Mouse (Mus musculus) G1E (cell line): ENCODE measurements at regions not wholly inside any gene's neighbourhood (a gene's known extent, or its start where the extent isn't known, plus 50 kb on each side); places are given as distances from the start of the nearest gene placed in this dataset.

Experiments used
- ATAC-seq: 2 replicates; pipeline ENCODE4 v1.8.0; 2016; ENCODE audit warnings: mild to moderate bottlenecking; ENCODE audit not compliant: insufficient number of reproducible peaks, poor library complexity, low FRiP score, severe bottlenecking; ENCODE audit errors: extremely low read depth
- DNase-seq: peaks from one replicate; pipeline ENCODE4 v3.0.0; 2012; ENCODE audit warnings: low spot score
- H3K27me3 ChIP-seq: 2 replicates; pipeline ENCODE4 v1.6.1; 2012; ENCODE audit warnings: mild to moderate bottlenecking, low read length, inconsistent platforms; ENCODE audit not compliant: insufficient read depth
- H3K36me3 ChIP-seq: replicated peaks from 2 replicates; pipeline ENCODE3; 2012; ENCODE audit warnings: mild to moderate bottlenecking, inconsistent platforms
- H3K4me1 ChIP-seq: 2 replicates; pipeline ENCODE4 v1.6.1; 2012; ENCODE audit warnings: low read depth, low read length, inconsistent platforms, mixed read lengths; ENCODE audit not compliant: insufficient read depth
- H3K4me3 ChIP-seq: 2 replicates; pipeline ENCODE4 v1.5.1; 2012; ENCODE audit warnings: low read depth, mild to moderate bottlenecking, inconsistent platforms, low read length, moderate library complexity, mixed read lengths
- H3K9me3 ChIP-seq: replicated peaks from 2 replicates; pipeline ENCODE4 v1.6.1; 2012; ENCODE audit warnings: inconsistent platforms
- CTCF ChIP-seq: IDR thresholded peaks from 2 replicates; pipeline ENCODE4 v1.5.1; 2012; ENCODE audit warnings: low read depth, low read length, inconsistent platforms, mixed read lengths
- GATA1 ChIP-seq: IDR thresholded peaks from 2 replicates; pipeline ENCODE4 v1.6.1; 2012; ENCODE audit warnings: borderline replicate concordance, low read length, inconsistent platforms, mixed read lengths
- GATA2 ChIP-seq: IDR thresholded peaks from 2 replicates; pipeline ENCODE4 v1.6.1; 2012; ENCODE audit warnings: low read depth, low read length, inconsistent platforms, borderline replicate concordance
- POLR2AphosphoS5 ChIP-seq: IDR thresholded peaks from 2 replicates; pipeline ENCODE4 v1.6.1; 2012; ENCODE audit warnings: low read depth, low read length, inconsistent platforms; ENCODE audit not compliant: insufficient replicate concordance
- TAL1 ChIP-seq: conservative IDR thresholded peaks from 2 replicates; pipeline ENCODE4 v1.6.1; 2012; ENCODE audit warnings: low read depth, low read length, inconsistent platforms, mixed read lengths

DNA sequence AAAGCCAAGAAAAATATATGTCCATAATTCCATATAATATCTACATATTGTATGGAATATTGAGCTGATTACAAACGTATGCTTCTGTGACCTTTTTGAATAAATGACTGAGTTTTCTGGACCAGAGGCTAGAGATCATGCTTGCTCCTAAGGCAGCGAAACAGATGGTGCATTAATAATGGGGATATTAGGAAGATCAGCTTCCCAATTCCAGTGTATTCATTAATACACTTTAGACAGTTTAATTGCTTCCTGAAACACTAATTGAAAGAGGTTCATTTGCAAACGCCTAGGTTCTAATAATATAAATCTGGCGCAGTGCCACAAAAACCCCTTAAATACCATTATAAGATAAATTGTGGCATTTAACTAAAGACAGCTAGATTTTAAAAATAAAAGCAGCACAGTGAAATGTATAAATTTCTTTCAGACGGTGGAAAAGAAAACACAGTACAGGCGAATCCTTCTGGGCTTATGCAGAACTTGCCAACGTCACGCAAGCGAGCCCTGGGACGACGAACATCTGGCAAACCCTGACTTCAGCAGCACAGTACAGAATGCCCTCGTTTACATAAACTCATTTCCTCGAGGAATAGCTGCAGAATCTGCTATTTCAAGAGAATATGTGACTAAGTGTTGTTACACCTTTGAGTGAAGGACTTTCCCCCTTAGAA, 608.6 kb upstream of the Klhl29 start:
- no peak for TF ChIP-seq GATA2
- no peak for TF ChIP-seq GATA1
- TF ChIP-seq TAL1: no peak
- TF ChIP-seq POLR2AphosphoS5: no peak
- TF ChIP-seq CTCF: no peak

DNA sequence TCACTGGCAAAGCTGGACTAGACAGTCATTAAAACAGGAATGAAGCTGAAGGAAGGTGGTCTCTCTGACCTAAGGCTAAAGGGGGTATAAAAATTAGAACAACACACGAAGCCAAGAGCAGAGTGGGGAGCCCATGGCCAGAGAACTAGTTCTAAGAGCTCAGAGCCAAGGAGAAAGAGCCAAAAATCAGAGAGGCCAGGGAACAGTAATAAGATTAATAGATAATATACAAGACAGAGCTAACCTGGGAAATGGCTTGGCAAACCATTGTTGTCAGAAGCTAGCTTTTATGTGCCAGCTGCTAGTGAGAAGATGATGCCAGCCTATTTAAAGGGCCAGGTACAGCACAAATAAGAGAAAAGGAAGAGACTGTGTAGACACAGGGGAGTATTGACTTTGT, 606.6 kb upstream of the Klhl29 start:
- DNase-seq (no peak), ATAC-seq (no peak)
- H3K9me3 ChIP-seq: peaks cover 5% of the 10 kb centered on the region; the same call in 1 of the 2 replicates
- TF ChIP-seq GATA2 (no peak), GATA1 (no peak), POLR2AphosphoS5 (no peak), CTCF (no peak), TAL1 (no peak)
- H3K4me1 ChIP-seq: no peaks in the 10 kb centered on the region
- H3K27me3 ChIP-seq: no peaks in the 10 kb centered on the region
- H3K36me3 ChIP-seq: no peaks in the 10 kb centered on the region
- H3K4me3 ChIP-seq: no peak overlapping the region

More for the DNA sequence above, 608.6 kb upstream of the Klhl29 start:
- Histone ChIP-seq H3K4me3 (no peak overlapping the region), H3K27me3 (no peaks in the 10 kb centered on the region), H3K4me1 (no peaks in the 10 kb centered on the region), H3K36me3 (no peaks in the 10 kb centered on the region), H3K9me3 (peaks cover 7% of the 10 kb centered on the region; the same call in 1 of the 2 replicates)
- ATAC-seq: no peak
- DNase-seq: no peak

DNA sequence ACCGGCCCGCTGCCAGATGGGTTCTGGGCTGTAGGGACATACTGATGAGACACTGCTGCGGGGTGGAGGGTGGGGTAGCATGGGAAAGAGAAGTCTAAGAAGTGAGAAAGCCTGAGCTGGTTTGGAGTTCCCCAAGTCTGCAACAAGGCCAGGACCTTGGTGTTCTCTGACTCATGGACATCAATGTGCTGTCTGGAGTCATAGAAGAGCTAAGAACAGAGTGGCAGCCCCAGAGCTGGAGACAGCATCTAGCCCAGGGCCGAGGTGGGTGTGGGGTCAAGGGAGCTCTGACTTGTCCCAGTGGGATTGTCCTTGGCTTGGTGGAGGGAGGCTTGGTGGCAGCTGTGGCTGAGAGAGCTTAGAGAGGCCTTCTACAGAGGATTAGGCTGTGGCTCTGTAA, 600.4 kb upstream of the Klhl29 start:
- ATAC-seq: no peak
- no peak for DNase-seq
- H3K4me3 ChIP-seq: no peak overlapping the region
- H3K4me1 ChIP-seq: no peaks in the 10 kb centered on the region
- H3K27me3 ChIP-seq: no peaks in the 10 kb centered on the region
- TF ChIP-seq TAL1 (no peak), CTCF (no peak), POLR2AphosphoS5 (no peak), GATA2 (no peak), GATA1 (no peak)
- peaks cover 10% of the 10 kb centered on the region for H3K9me3 ChIP-seq
- no peaks in the 10 kb centered on the region for H3K36me3 ChIP-seq

DNA sequence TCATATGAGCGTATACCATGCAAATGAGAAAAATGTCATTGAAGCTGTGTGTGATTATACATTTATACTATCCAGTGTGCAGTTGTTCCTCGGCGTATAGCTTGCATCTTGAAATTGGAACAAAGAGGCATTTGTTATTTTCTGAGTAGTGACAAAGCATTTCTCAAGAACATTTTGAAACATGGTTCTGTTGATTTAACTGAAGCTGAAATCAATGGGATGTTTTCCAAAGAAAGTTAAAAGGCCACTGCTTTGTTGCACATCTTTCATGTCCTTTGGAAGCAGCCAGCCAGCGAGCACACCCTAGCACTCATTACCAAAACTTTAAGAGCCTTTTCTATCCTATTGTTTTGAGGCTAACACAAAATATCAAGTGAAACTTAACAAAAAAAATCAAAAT, 594.1 kb upstream of the Klhl29 start:
- H3K36me3 ChIP-seq: no peaks in the 10 kb centered on the region

DNA sequence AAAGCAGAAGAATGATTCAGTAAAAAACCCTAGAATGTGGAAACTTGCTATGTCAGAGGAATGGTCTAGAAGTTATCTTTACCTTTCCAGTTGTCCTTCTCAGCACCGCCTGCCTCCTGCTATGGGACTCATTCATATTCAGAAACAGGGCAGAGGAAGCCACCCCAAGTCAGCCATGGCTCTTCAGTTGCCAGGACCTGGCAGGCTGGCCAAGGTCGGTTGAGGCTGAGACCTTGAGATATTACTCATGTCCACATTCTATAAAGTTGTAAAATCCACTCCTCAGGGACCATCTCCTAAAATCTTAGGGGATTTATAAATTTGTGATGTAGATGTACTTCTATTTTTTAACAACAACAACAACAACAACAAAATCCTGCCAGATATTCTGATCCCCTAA, 580.7 kb upstream of the Klhl29 start:
- no peak overlapping the region for H3K4me3 ChIP-seq
- H3K27me3 ChIP-seq: no peaks in the 10 kb centered on the region
- DNase-seq (no peak), ATAC-seq (no peak)
- H3K9me3 ChIP-seq: 0 out of 2 replicates have a peak, but pooled peaks cover 6% of the 10 kb centered on the region
- no peaks in the 10 kb centered on the region for H3K36me3 ChIP-seq
- TF ChIP-seq GATA1 (no peak), POLR2AphosphoS5 (no peak), TAL1 (no peak), CTCF (no peak), GATA2 (no peak)
- no peaks in the 10 kb centered on the region for H3K4me1 ChIP-seq

More for the DNA sequence above, 594.1 kb upstream of the Klhl29 start:
- ATAC-seq: no peak
- DNase-seq: no peak
- no peak for TF ChIP-seq POLR2AphosphoS5
- no peak for TF ChIP-seq TAL1
- no peak for TF ChIP-seq GATA1
- TF ChIP-seq CTCF: no peak
- TF ChIP-seq GATA2: no peak
- H3K27me3 ChIP-seq: no peaks in the 10 kb centered on the region
- H3K9me3 ChIP-seq: peaks cover 7% of the 10 kb centered on the region; the same call in 1 of the 2 replicates
- no peak overlapping the region for H3K4me3 ChIP-seq
- no peaks in the 10 kb centered on the region for H3K4me1 ChIP-seq

DNA sequence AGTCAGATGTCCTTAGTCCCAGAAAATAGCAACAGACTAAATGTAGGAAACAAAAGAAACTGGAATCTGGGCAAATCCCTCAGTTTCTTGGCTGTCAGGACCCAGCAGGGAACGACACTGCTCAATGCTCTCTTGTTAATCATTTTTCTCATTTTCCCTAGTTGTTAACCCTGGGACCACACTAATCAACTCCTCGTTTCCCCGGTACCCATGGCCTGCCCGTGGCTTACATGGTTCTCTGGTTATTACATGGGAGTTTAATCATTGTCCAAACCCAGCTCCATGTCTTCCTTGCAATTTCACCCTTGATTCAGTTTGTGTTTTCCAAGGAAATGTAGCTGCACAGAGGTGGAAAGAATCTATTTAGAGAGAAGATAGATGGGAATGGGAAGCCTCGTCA, 580.1 kb upstream of the Klhl29 start:
- H3K9me3 ChIP-seq: 0 out of 2 replicates have a peak, but pooled peaks cover 6% of the 10 kb centered on the region
- no peak for ATAC-seq
- DNase-seq: no peak
- H3K36me3 ChIP-seq: no peaks in the 10 kb centered on the region
- no peaks in the 10 kb centered on the region for H3K4me1 ChIP-seq
- no peak overlapping the region for H3K4me3 ChIP-seq
- TF ChIP-seq GATA2: no peak
- TF ChIP-seq POLR2AphosphoS5: no peak
- no peak for TF ChIP-seq CTCF
- no peak for TF ChIP-seq GATA1
- TF ChIP-seq TAL1: no peak
- H3K27me3 ChIP-seq: no peaks in the 10 kb centered on the region
